Mouse (Mus musculus): ENCODE measurements around the gene Mup5.
"Not testable (repeated sequence)": the region's sequence is repeated elsewhere in the genome, so short reads cannot be mapped to it uniquely, and the experiment has no call there.

Gene Mup5

GRCm38 (mm10) chr4:61834952-61835708, at the start of gene Mup5:
Mup5 (minus strand) TSS chr4:61835233.
- DNase-seq = no peak

GRCm38 (mm10) chr4:61858160-61858559, 23.1 kb upstream of the Mup5 start:
- peak; percentile 25 to 30 for DNase-seq

GRCm38 (mm10) chr4:61855831-61856698, 21.0 kb upstream of the Mup5 start:
- no peak for DNase-seq

- DNase-seq = no peak
These were observed 20.3 kb upstream of the Mup5 start for GRCm38 (mm10) chr4:61855344-61855743.

GRCm38 (mm10) chr4:61844758-61845455, 9.9 kb upstream of the Mup5 start:
- DNase-seq = no peak

- no peak for DNase-seq
These were observed 5.8 kb downstream of the Mup5 start for GRCm38 (mm10) chr4:61829211-61829610.

- DNase-seq = no peak
These were observed 11.8 kb downstream of the Mup5 start for GRCm38 (mm10) chr4:61823185-61823584.

- not testable (repeated sequence) for DNase-seq
These were observed 12.5 kb downstream of the Mup5 start for GRCm38 (mm10) chr4:61822541-61822940.

- no peak for DNase-seq
These were observed 19.4 kb downstream of the Mup5 start for GRCm38 (mm10) chr4:61815602-61816001.

GRCm38 (mm10) chr4:61813435-61813834, 21.6 kb downstream of the Mup5 start:
- no peak for DNase-seq

GRCm38 (mm10) chr4:61811193-61811592, 23.8 kb downstream of the Mup5 start:
- peak; percentile 45 to 51 for DNase-seq

- DNase-seq = not testable (repeated sequence)
These were observed 26.1 kb downstream of the Mup5 start for GRCm38 (mm10) chr4:61808926-61809325.

- DNase-seq = not testable (repeated sequence)
These were observed 45.3 kb downstream of the Mup5 start for GRCm38 (mm10) chr4:61789699-61790098.

- not testable (repeated sequence) for DNase-seq
These were observed 50.8 kb downstream of the Mup5 start for GRCm38 (mm10) chr4:61784231-61784630.

GRCm38 (mm10) chr4:61782169-61782568, 52.9 kb downstream of the Mup5 start, which contains the start of gene Mup19:
Mup19 (minus strand) TSS chr4:61782269.
- not testable (repeated sequence) for DNase-seq

All from cerebellum, postnatal 14 days (tissue).